Mouse (Mus musculus): ENCODE measurements around the gene Kdm5b. TPM values are rescaled to one million over a fixed set of nuclear protein-coding genes. Genes with fewer than 3 reads are reported as not detected.

Kdm5b gene
- 6.1 TPM for polyA plus RNA-seq (2014; fragmentation: Illumina TruSeq; extraction: RNeasy Lipid Tissue Mini Kit (QIAGEN cat#74804); ENCODE audit: insufficient read depth, low read depth, low replicate concordance)

GRCm38 (mm10) chr1:134559976-134560375, at the start of gene Kdm5b:
Gene Kdm5b (plus strand): TSS chr1:134560171.

DNA sequence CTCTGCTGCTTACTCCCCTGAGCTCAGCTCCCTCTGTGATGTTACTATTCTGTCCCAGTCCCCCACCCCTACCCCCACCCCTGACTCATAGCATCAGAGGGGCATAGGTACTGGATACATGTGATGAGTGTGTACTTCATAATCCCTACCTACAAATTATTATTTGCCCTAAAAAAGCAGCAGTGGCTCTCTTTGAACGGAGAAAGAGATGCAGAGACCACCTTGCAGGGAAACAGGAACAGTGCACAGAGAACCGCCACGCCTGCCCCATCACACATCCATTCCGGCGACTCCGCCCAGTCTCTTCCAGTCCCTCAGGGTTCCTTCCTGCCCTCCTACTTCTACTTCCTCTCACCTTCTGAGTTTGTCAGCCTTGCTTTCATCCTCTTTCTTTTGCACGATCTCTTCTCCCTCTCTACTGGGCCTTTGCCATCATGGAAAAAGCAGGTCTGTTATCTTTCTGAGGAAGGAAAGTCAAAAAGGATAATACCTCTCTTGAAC, 10.3 kb upstream of the Kdm5b start, which contains the start of gene Mgat4e:
Mgat4e (minus strand) TSS at position 51 of the 501 bp plus-strand sequence.

DNA sequence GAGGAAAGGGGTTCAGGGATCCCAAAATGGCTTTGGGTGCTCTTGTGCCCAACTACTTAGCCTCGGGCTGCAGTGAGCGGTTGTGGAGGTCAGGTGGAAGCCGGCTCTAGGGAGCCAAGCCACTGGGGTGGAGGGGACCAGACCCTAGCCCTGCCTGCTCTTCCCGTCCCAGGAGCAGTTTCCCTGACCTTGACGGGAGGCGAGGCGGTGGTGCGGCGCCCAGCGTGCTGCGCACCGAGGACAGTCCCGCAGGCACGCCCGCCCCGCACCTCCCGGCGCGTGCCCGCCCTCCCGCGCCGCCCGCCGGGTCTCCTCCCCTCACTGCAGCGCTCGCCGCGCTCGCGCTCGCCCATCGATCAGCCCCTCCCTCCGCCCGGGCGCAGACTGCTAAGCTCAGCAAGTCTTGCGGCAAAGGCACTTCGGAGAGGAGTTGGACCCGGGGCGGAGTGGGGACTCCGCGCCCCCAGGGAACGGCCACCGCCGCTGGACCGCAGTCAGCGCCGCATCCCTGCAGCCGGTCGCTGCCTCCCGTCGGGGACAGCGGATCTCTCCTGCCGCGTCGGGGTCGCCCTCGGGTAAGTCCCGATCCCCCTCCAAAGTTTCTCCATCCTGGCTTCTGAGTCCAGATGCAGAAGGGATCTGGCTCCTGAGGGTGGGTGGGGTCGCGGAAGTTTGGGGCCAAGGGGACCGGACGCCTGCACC, 86.4 kb downstream of the Kdm5b start, which contains the start of gene Syt2:
Syt2 (plus strand) TSS at position 417 of the 702 bp plus-strand sequence.

Other genes starting within 250 kb of the Kdm5b start
- 3.9 TPM for gene Ppfia4, start 227.2 kb upstream of the Kdm5b start, polyA plus RNA-seq (2014; fragmentation: Illumina TruSeq; extraction: RNeasy Lipid Tissue Mini Kit (QIAGEN cat#74804); ENCODE audit: insufficient read depth, low read depth, low replicate concordance)
- gene Tmem183a, start 198.2 kb upstream of the Kdm5b start, polyA plus RNA-seq (2014; fragmentation: Illumina TruSeq; extraction: RNeasy Lipid Tissue Mini Kit (QIAGEN cat#74804); ENCODE audit: insufficient read depth, low read depth, low replicate concordance), result 24.8 TPM
- gene 4933406M09Rik, start 174.2 kb upstream of the Kdm5b start, polyA plus RNA-seq (2014; fragmentation: Illumina TruSeq; extraction: RNeasy Lipid Tissue Mini Kit (QIAGEN cat#74804); ENCODE audit: insufficient read depth, low read depth, low replicate concordance), result not detected
- 28.0 TPM for gene Cyb5r1, start 154.6 kb upstream of the Kdm5b start, polyA plus RNA-seq (2014; fragmentation: Illumina TruSeq; extraction: RNeasy Lipid Tissue Mini Kit (QIAGEN cat#74804); ENCODE audit: insufficient read depth, low read depth, low replicate concordance)
- gene Adipor1, start 144.8 kb upstream of the Kdm5b start, polyA plus RNA-seq (2014; fragmentation: Illumina TruSeq; extraction: RNeasy Lipid Tissue Mini Kit (QIAGEN cat#74804); ENCODE audit: insufficient read depth, low read depth, low replicate concordance), result 80.1 TPM
- 9.2 TPM for gene Klhl12, start 104.6 kb upstream of the Kdm5b start, polyA plus RNA-seq (2014; fragmentation: Illumina TruSeq; extraction: RNeasy Lipid Tissue Mini Kit (QIAGEN cat#74804); ENCODE audit: insufficient read depth, low read depth, low replicate concordance)
- 11.9 TPM for gene Rabif, start 65.5 kb upstream of the Kdm5b start, polyA plus RNA-seq (2014; fragmentation: Illumina TruSeq; extraction: RNeasy Lipid Tissue Mini Kit (QIAGEN cat#74804); ENCODE audit: insufficient read depth, low read depth, low replicate concordance)
- not detected for gene Mgat4e, start 10.5 kb upstream of the Kdm5b start, polyA plus RNA-seq (2014; fragmentation: Illumina TruSeq; extraction: RNeasy Lipid Tissue Mini Kit (QIAGEN cat#74804); ENCODE audit: insufficient read depth, low read depth, low replicate concordance)
- 0.04 TPM for gene Syt2, start 86.5 kb downstream of the Kdm5b start, polyA plus RNA-seq (2014; fragmentation: Illumina TruSeq; extraction: RNeasy Lipid Tissue Mini Kit (QIAGEN cat#74804); ENCODE audit: insufficient read depth, low read depth, low replicate concordance)